In the genomic region with DNA sequence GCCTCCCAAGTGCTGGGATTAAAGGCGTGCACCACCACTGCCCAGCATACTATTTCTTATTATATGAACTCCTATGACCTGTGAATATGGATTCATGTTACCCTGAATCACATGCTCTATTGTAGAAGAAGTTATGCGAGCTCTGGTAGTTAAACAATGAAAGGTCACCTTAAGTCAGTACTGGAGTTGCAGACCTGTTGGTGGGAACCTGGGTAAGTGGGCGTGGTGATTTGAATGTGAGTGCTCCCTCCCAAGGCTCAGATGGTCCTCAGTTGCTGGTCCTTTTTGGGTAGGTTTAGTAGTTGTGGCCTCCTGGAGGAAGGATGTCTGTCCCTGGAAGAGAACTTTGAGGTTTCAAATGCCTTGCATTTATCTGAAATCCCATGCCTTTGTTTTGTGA, we compare ENCODE assay signal across 27 mouse cellular contexts. TPM values are rescaled to one million over a fixed set of nuclear protein-coding genes. Genes with fewer than 3 reads are reported as not detected.
"Had no signal": no experiment of that assay in that cellular context is flagged by ENCODE, and none has a peak within 500 bp of the region (broad histone marks: within the 10 kb centered on the region; RNA-seq: fewer than 3 reads in every experiment).

No protein-coding gene starts in this region.

- H3K36me3 ChIP-seq: heart, embryonic 13.5 days; heart, embryonic 15.5 days; hindbrain, embryonic 13.5 days; hindbrain, embryonic 15.5 days; intestine, embryonic 15.5 days; limb, embryonic 13.5 days; limb, embryonic 15.5 days; liver, embryonic 12.5 days had no signal

- DNase-seq: gastrocnemius, adult 2 months; gastrocnemius, postnatal 10 days; gastrocnemius, postnatal 25 days; heart, adult 11 months; heart, adult 2 months; heart, postnatal 14 days; heart, postnatal 36 days; kidney, adult 18-20 months; kidney, adult 8-10 months; kidney, postnatal 10 days; kidney, postnatal 25 days; kidney, postnatal 4 days; left cerebral cortex, postnatal 4 days had no signal

- H3K9me3 ChIP-seq: heart, embryonic 13.5 days; heart, embryonic 15.5 days; hindbrain, embryonic 13.5 days; hindbrain, embryonic 15.5 days; intestine, embryonic 15.5 days; limb, embryonic 13.5 days; limb, embryonic 15.5 days; liver, embryonic 12.5 days had no signal

- H3K4me3 ChIP-seq: gastrocnemius, adult 2 months; heart, adult 2 months; heart, embryonic 13.5 days; heart, embryonic 15.5 days; hindbrain, embryonic 13.5 days; hindbrain, embryonic 15.5 days; intestine, embryonic 15.5 days; layer of hippocampus, adult 2 months; left cerebral cortex, adult 2 months; limb, embryonic 13.5 days; limb, embryonic 15.5 days; liver, embryonic 12.5 days had no signal

- H3K4me2 ChIP-seq: heart, embryonic 11.5 days; heart, embryonic 13.5 days; heart, embryonic 15.5 days; hindbrain, embryonic 13.5 days; hindbrain, embryonic 15.5 days; intestine, embryonic 15.5 days; limb, embryonic 13.5 days; limb, embryonic 15.5 days; liver, embryonic 12.5 days had no signal

- ATAC-seq: inflammation-experienced regulatory T-cells, adult 6 months; intestine, embryonic 15.5 days; intestine, postnatal 0 days; liver, embryonic 12.5 days had no signal

- H3K27ac ChIP-seq: gastrocnemius, adult 2 months; heart, adult 2 months; heart, embryonic 13.5 days; heart, embryonic 15.5 days; hindbrain, embryonic 13.5 days; hindbrain, embryonic 15.5 days; intestine, embryonic 15.5 days; layer of hippocampus, adult 2 months; left cerebral cortex, adult 2 months; limb, embryonic 13.5 days; limb, embryonic 15.5 days; liver, embryonic 12.5 days; liver, embryonic 14.5 days had no signal

- H3K4me1 ChIP-seq: hindbrain, embryonic 15.5 days; intestine, embryonic 15.5 days had no signal

- H3K27me3 ChIP-seq: heart, embryonic 13.5 days; heart, embryonic 15.5 days; hindbrain, embryonic 13.5 days; hindbrain, embryonic 15.5 days; intestine, embryonic 15.5 days; limb, embryonic 13.5 days; limb, embryonic 15.5 days had no signal

- H3K9ac ChIP-seq: heart, embryonic 13.5 days; heart, embryonic 15.5 days; hindbrain, embryonic 13.5 days; hindbrain, embryonic 15.5 days; intestine, embryonic 15.5 days; limb, embryonic 13.5 days; limb, embryonic 15.5 days; liver, embryonic 12.5 days; liver, embryonic 14.5 days had no signal

RNA-seq across cellular contexts. Expression of a gene that starts 56.2 kb away (rescaled TPM):
- polyA plus RNA-seq: heart, embryonic 11.5 days; inflammation-experienced regulatory T-cells, adult 6 months had no signal
